Mouse (Mus musculus) cerebellum, adult 2 months (tissue): Measurements from ENCODE around the gene Hoxb1.

Source experiments
- CTCF ChIP-seq: fragments of 200-500 bp; IDR thresholded peaks from 2 replicates; pipeline ENCODE4 v1.5.1; 2011; ENCODE audit warnings: low read depth, mild to moderate bottlenecking, control low read depth, low read length, moderate library complexity, borderline replicate concordance; ENCODE audit not compliant: insufficient read depth
- POLR2A ChIP-seq: fragments of 200-500 bp; IDR thresholded peaks from 2 replicates; pipeline ENCODE4 v1.6.1; 2011; ENCODE audit warnings: low read length, control low read depth, borderline replicate concordance; ENCODE audit not compliant: insufficient read depth

GRCm38 (mm10) chr11:96317608-96318367, 47.8 kb upstream of the Hoxb1 start, which contains the start of gene Hoxb4:
- TF ChIP-seq CTCF: no peak
- no peak for TF ChIP-seq POLR2A
